Mouse (Mus musculus): ENCODE measurements around the gene St8sia1. TPM values are rescaled to one million over a fixed set of nuclear protein-coding genes. Genes with fewer than 3 reads are reported as not detected.

Gene St8sia1
- total RNA-seq, 2 experiments from 2014 or later = 0.47 to 0.52 TPM

DNA sequence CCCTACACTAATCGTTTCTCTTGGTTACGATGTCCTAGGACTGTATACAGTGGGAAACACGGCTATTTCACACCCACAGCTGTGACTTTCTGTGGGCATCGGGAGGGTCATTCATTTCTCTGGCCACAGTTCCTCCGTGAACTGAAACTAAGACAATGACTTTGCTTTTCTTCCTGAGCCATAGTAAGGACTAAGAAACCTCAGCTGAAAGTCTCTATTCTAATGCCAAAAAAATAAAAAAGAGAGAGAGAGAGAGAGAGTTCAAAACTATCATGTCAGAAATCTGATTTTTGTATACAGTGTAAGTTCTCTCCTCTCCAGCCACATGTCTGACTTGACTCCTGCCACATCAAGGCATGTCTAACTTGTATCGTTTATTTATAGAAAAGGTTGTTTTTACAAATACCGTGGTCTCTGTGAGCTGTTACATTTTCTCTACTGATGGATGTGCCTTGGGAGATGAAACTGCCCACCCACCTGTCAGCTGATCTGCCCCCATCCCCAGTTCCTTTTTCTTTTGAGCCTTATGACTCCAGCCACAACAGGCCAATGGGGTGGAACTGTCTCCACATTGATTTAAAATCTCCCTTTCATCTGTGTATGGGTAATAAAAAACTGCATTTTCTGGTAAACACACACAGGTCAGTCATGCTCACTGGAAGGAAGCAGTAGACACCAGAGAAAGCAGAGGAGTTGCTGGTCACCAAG is 94.4 kb downstream of the St8sia1 start:
- no peak for DNase-seq (ENCODE audit: low spot score in 2 of 2)

DNA sequence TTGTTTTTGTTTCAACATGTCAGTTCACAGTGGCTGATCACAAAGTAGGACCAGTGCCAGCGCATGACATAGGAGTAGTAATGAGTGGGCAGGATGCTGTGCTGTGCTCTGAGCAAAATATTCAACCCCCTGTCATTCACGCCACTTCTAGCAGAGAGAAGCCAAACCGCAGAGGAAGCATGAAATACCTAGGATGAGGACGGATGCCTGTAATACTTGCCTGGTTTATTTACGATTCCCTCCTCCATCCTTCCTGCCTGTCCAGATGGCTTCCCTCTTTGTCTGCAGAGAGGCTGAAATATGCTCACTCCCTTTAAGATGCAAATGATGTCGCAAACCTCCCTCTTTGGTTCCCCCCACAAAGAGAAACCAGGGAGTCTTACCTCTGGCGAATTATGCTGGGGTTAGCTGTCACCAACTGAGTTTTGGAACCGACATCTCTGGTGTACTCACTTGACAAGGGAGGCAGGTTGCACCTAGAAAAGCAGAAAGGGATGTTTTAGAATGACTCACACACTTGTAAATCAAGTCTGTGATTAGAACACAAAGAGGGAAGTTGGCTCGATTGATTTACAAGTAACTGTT is 96.7 kb downstream of the St8sia1 start:
- DNase-seq (ENCODE audit: low spot score in 2 of 2) = no peak

DNA sequence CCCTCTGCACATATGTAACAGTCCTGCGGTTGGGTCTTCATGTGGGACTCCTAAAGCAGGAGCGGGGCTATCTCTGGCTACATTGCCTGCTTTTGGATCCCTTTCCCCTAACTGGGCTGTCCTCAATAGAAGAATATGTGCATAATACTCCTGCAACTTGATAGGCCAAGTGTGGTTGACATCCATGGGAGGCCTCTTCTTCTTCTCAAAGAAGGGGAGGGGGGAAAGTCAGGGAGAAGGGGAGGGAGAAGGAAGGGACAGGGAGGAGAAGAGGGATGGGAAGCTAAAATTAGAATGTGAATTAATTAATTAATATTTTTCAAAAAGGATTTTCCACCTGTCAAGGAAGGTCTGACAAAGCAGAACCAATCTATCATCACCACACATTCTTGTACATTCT is 97.2 kb downstream of the St8sia1 start:
- DNase-seq (ENCODE audit: low spot score in 2 of 2) = no peak

DNA sequence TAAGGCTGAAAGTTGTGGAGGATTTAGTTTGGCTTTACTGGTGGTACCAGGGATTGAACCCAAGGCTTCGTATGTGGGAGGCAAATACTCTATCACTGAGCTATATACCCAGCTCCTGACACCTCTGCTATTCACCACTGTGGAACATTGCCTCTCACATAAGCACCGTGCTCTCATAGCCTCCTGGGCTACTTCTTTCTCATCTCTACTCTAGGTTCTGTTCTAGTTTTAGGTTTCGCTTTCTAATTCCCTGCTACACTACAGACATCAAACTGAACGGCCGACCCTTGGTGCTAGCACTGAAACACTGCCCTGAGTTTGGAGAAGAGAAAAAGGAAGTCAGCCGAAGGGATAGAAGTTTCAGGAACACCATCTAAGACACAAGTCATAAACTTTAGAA is 99.1 kb downstream of the St8sia1 start:
- DNase-seq (ENCODE audit: low spot score in 2 of 2) = no peak

DNA sequence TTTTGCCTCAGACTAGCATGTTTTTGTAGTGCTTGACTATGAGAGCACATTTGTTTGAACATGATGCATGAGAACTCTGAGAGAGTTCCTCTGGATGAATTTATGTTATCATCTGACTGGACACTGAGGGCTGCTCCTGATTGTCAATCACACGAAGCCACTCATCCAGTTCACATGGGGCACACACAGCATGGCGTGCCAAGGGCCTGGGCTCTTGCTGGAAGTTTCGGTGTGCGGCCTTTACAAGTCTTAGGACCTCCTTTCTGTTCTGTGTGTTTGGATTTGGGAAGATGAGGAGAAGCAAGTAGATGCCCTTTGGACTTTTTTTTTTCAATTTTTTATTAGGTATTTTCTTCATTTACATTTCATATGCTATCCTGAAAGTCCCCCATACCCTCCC is 100.4 kb downstream of the St8sia1 start:
- DNase-seq (ENCODE audit: low spot score in 2 of 2) = no peak

DNA sequence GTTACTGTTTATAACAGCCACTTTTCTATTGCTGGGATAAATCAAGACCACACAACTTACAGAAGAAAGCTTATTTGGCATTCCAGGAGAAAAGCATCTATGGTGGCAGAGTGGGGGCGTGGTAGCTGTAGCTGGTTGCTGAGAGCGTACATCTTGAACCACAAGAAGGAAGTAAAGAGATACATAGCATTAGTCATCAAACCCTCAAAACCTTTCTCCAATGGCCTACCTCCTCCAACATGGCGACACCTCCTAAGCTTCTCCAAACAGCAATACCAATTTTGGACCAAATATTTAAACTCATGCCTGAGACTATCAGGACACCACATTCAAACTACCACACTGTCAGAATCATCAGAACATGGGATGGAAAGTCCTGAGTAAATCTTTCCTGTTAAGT is 102.0 kb downstream of the St8sia1 start:
- DNase-seq (ENCODE audit: low spot score in 2 of 2) = no peak

DNA sequence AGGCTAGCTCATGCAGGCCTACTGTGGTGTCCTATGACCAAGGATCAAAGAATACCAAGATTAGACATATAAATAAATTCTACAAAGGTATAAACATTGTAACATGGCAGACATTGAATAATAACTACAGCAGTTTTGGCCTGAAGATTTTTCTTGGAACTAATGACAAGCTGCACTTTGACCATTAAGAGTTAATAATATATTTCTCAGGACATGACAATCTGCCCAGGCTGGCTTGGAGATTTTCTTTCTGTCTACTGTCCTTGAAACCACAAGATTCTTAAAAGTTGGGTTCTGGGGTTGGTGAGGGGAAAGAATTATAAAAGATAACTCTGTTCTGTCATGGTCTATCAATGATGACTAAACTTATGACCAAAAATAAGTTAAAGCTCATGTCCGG is 103.9 kb downstream of the St8sia1 start:
- DNase-seq (ENCODE audit: low spot score in 2 of 2) = no peak

DNA sequence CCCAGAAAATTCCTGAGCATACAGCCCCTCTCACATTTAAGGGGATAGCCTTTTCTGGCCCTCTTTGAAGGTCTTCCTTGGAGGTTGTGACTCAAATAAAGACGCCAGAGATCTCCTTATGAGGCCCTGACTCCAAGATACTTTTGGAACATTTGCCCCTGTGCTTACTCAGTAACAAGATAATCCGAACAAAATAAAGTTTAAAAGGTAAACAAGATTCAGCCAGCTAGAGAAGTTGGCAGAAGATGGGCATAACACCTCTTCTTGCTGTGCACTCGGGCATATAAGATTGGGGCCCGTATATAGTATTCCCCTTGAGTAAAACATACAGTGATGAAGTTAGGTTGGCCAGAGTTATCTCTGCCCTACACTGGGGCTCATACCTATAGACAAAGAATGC is 104.3 kb downstream of the St8sia1 start:
- DNase-seq (ENCODE audit: low spot score in 2 of 2) = no peak

DNA sequence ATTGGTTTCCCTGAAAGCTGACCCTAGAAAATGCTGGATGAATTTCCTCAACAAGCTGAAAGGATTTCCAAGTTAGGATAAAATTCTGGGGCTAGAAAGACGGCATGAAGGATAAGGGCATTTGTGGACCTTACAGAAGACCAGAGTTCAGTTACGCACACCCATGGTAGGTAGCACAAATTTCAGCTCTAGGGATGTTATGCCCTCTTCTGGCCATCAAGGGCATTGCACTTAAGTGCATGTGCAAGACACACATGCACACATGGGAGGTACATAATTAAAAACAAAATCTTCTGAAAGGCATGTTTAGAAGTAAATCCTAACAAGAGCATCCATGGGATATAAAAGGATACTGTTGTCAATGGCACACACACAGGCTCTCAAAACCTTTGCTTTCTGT is 105.3 kb downstream of the St8sia1 start:
- DNase-seq (ENCODE audit: low spot score in 2 of 2) = no peak

DNA sequence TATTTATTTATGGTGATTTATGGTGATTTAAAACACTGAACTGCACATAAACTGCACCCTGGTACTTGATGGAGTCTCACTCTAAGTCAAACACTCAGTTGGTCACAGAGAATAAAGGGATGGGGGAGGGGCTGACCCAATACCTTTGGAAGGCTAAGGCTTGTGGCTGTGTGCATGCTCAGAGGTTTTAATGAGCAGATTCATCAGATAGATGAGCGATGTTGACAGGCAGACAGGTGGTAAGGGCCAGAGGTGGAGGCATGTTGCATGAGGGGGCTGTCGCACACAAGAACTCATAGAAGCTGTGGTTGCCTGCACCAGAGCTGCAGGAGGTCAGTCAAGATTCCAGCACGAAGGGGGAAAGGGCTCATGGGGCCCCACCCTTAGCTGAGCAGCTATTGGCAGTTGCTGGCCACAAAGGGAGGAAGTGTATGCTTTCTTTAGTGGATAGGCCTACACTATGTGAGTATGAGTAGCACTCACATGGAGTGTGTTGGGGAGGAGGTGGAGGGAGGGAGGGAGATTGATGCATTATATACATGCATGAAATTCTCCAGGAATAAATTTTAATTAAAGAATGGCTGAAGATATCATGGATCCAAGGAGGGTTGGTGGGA is 107.9 kb downstream of the St8sia1 start:
- DNase-seq (ENCODE audit: low spot score in 2 of 2) = no peak

DNA sequence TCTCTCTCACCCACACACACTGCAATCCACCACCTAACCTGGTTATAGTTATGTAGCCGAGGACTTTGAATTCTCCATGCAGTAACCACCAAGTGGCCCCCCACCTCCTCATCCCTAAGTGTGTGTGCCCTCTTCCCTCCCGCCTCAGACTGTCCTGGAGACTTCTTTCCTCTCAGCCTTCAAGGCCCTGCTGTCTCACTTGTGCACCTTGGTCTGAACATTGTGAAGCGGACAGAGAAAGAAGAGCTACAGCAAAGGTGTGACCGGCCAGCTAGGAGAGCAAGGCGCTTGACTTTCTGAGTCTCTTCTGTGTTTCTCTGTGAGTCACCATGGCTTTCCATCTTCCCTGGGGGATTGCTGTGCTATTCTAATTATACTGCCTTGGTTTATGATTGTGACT is 108.5 kb downstream of the St8sia1 start:
- DNase-seq (ENCODE audit: low spot score in 2 of 2) = no peak

DNA sequence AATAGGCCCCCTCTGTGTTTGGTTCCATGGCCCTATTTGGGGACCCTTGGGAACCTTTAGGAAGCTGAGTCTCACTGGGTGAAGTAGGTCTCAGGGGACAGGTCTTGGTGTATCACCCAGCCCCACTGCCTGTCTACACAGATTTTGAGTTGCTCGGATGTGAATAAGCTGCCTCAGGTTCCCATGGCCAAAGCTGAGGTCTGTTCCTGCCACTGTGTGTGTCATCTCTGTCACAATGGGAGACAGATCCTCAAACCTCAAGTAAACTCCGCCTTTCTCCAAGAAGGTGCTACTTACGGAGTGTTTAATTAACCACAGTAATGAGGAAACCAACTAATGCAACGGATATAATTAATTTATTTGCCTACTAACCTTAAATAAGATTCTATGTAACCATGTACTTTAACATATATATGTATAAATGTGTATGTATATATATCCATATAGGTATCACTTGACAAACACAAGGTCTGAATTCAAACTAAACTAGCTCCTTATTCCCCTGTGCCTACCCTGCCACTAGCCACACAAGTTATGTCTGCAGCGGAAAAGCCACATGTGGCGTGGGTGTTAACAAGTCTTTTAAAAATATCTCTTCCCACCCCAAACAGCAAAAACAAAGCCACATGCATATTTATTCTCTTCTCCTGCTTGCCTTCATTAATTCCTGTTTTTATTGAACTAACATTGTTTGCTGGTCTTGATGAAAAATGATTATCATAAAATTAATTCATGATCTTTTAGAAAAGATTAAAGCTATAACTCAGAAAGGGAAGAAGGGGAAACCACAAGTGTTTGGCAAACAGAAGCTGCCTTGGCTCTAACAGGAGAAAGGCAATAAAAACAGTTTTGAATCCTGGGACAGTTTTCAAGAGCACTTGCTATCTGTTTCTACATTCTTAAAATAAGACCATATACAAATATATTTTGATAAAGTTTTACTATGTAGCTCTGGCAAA is 111.6 kb downstream of the St8sia1 start:
- no peak for DNase-seq (ENCODE audit: low spot score in 2 of 2)

DNA sequence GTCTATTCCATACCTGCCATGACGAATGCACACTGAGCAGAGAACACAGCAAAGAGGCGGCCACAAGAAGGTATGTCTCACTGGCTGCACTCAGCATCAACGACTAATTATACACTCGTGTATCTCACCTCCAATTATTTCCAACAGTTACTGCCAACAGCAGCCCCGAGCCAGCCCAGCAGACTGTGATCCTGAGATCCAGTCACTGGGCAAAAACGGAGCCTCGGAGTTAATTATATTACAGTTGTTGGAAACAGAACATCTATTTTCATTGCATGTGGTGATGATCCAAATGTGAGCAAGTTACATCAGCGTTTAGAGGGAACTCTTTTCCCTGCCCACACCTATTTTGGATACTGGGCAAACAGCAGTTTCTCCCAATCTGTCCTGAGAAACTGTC is 113.8 kb downstream of the St8sia1 start:
- DNase-seq (ENCODE audit: low spot score in 2 of 2) = no peak

DNA sequence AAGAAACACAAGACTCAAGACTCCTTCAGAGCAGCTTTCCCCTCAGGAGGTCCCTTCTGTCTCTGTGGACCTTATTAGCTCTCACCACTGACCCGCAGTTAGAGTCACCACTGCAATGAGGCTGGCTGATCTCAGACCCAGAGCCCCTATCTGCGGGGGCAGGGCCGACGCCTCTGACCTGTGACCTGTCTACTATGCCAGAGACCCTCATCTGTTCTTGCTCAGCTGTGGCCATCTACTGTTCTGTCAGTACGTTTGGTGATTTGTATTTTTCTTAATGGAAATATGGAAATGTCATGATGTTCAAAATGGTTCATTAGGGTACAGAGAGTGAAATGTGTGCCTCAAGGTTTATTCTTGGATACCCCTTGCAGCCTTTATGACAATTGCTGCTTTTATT is 114.9 kb downstream of the St8sia1 start:
- no peak for DNase-seq (ENCODE audit: low spot score in 2 of 2)

DNA sequence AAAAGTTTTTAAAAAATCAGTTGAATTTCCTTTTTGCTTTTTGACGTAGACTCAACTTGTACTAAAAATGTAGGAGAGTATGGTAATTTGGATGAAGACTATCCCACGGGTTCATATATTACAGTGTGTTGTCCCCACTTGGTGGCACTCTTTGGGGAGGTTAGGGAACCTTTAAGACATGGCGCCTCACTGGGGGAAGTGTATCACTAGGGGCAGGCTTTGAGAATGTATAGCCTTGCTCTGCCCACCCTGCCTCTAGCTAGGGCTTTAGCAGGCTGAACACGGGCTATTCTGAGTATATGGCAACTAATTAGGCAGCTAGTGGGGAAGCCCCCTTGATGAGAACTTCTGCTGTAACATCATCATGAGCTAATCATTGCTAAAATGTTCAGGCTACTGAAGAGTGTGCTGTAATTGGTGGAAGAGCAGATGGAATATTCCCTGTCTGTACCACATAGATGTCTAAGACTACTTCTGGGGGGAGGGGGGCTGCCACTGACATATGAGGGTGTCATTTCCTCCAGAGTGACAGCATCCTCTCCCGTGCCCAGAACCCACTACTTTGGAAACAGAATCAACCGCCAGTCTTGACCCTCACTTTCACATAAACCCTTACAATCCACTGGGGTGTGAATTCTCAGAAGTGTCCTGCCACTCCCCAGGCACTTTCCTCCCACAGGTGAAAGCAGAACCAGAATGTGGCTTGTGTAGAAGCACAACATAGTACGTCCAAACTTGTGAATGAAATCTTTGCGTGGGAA is 116.2 kb downstream of the St8sia1 start:
- DNase-seq (ENCODE audit: low spot score in 2 of 2) = no peak

DNA sequence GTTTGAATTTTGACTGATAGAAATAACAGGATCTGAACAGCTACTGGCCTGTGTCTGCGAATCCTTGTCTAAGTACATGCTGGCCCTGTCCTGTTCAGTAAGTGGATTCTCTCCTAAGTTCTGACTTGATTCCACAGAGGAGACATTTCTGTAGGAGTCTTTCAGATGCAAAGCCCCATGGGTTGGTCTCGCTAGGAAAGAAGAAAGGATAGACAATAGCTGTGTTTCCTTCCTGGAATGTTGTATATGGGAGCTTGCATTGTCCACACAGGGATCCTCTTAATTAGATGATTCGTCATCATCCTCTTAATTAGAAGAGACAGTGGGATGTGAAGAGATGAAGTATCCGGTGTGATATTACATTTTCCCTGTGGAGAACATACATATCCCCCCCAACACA is 117.4 kb downstream of the St8sia1 start:
- DNase-seq (ENCODE audit: low spot score in 2 of 2) = no peak

DNA sequence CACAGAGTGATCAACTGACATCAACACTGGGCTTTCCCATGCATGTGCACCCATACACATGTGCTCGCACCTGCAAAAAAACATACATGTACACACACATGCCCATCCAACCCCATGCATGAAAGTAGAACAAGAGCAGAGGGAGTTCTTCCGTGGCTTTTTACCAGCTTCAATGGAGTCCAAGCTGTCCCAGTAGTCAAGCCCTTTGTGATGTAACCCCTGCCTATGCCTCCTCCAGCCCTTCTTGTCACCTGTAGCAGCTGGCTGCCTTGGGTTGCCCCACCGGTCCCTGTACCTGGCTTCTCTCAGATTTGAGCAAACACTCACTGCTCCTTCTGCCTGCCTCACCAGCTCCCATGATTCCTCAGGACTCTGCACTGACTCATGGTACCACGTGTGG is 119.2 kb downstream of the St8sia1 start:
- no peak for DNase-seq (ENCODE audit: low spot score in 2 of 2)

DNA sequence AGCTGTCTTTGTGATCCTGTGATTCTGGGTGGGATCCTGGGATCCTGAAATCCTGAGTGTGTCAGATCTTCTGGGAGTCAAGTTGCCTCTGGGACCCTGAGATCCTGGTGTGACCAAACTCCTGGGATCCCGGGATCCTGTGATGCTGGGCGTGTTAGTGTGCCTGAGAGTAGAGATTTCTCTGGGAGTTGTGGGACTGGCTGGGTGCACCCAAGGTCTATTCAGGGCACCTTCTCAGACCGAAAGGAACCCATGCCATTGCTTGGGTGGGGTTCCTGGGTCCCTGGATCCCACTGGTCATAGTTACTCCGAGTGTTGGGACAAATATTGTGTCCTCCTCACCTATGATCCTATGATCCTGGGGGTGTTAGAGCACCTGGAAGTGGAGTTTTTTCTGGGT is 120.2 kb downstream of the St8sia1 start:
- no peak for DNase-seq (ENCODE audit: low spot score in 2 of 2)

DNA sequence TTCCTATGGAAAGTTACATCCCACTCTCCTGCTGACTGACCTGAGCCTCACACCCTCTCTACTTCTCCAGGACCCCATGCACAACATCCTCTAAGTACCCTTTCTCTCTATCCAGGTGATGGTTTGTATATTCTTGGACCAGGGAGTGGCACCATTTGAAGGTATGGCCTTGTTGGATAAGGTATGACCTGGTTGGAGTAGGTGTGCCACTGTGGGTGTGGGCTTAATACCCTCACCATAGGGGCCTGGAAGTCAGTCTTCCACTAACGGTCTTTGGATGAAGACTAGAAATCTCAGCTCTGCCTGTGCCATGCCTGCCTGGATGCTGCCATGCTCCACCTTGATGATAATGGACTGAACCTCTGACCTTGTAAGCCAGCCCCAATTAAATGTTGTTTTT is 125.8 kb downstream of the St8sia1 start:
- DNase-seq (ENCODE audit: low spot score in 2 of 2) = no peak

DNA sequence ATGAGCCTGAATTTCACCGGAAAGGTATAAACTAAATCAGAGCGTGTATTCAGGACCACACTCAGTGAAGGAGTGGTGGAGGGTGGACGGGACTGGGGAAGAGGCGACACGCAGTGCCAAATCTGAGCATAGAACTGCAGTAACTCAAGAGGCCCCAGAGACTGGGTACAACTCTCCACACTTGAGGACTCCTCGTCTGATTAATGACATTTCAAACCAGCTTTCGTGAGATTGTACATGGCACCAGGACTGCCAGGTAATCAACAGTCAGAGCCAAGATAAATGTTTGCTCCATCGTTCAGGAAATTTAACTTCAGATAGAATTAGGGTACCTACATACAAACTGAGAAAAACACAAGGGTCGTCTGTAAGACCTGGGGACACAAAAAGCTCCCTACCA is 126.9 kb downstream of the St8sia1 start:
- no peak for DNase-seq (ENCODE audit: low spot score in 2 of 2)

DNA sequence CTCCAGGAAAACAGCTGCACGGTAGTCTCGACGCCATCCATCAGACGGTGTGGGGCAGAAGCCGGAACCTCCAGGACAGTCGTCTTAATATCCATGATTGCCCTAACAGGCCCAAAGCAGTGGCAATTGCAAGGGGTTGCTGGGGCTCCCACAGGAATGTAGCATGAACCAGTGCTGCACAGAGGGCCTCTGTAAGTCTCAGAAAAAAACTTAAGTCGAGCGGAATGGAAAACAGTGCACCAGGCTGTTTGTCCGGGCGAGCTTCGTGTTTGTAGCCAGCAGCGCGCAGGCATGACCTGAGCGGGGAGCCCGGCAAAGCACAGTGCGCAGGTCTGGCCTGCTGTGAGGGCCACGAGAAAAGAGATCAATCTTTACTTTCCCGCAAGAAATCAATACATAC is 128.5 kb downstream of the St8sia1 start:
- DNase-seq (ENCODE audit: low spot score in 2 of 2) = no peak
